Mouse (Mus musculus): ENCODE measurements around the gene Zfp978.
"Not testable (repeated sequence)": the region's sequence is repeated elsewhere in the genome, so short reads cannot be mapped to it uniquely, and the experiment has no call there.

DNA sequence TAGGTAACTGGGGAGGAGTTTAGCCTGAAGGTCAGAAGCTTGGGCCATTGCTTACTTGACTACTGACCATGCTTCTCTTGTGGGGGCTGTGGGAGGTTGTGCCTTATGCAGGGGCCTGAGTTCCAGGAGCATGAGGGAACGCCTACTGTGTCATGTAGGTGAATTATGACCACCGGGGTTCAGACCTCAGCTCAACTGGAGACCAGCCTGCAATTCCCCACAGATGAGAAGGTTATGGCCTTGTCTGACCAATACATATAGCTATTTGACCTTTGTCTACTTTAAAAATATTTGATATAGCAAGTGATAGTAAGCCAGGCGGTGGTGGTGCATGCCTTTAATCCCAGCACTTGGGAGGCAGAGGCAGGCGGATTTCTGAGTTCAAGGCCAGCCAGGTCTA is 22.1 kb downstream of the Zfp978 start:
- TF ChIP-seq CTCF (IDR thresholded peaks at IDR 0.05 in 2 of 3, conservative IDR thresholded peaks at IDR 0.05 in 1 of 3; ENCODE audit: control insufficient read depth in 1 of 3, insufficient read depth in 1 of 3, low read depth in 2 of 3, low read length in 3 of 3, poor library complexity in 1 of 3, severe bottlenecking in 1 of 3); TAL1 (IDR thresholded peaks at IDR 0.05; ENCODE audit: low read length); GATA1 (IDR thresholded peaks at IDR 0.05; ENCODE audit: low read depth, low read length); EP300 (IDR thresholded peaks at IDR 0.05; ENCODE audit: low read depth in 1 of 2, low read length in 2 of 2); E2F4 (IDR thresholded peaks at IDR 0.05; ENCODE audit: borderline replicate concordance, low read depth, low read length); MAFK (IDR thresholded peaks at IDR 0.05; ENCODE audit: borderline replicate concordance, low read depth, low read length); HCFC1 (IDR thresholded peaks at IDR 0.05; ENCODE audit: low read depth, low read length); ZNF384 (IDR thresholded peaks at IDR 0.05; ENCODE audit: low read depth, low read length); POLR2A (IDR thresholded peaks at IDR 0.05; ENCODE audit: control insufficient read depth in 1 of 2, insufficient read depth in 1 of 2, low read depth in 1 of 2, low read length in 2 of 2, poor library complexity in 1 of 2); GABPA (IDR thresholded peaks at IDR 0.05; ENCODE audit: low read depth, low read length); TCF12 (IDR thresholded peaks at IDR 0.05; ENCODE audit: low read depth, low read length); POLR2AphosphoS2 (IDR thresholded peaks at IDR 0.05; ENCODE audit: low read length); RCOR1 (IDR thresholded peaks at IDR 0.05; ENCODE audit: low read depth, low read length); MYC (IDR thresholded peaks at IDR 0.05; ENCODE audit: low read depth, low read length): not testable (repeated sequence)
